Mouse (Mus musculus) bone marrow, adult 2 months (tissue): ENCODE data around the gene Sp8.

ENCODE experiments used
- CTCF ChIP-seq: fragments of 200-500 bp; IDR thresholded peaks from 2 replicates; pipeline ENCODE4 v1.5.1; 2011; ENCODE audit warnings: low read length, control low read depth; ENCODE audit not compliant: control insufficient read depth, insufficient read depth
- POLR2A ChIP-seq: fragments of 200-500 bp; IDR thresholded peaks from 2 replicates; pipeline ENCODE4 v1.6.1; 2011; ENCODE audit warnings: low read depth, mild to moderate bottlenecking, control low read depth, low read length, borderline replicate concordance; ENCODE audit not compliant: control insufficient read depth

DNA sequence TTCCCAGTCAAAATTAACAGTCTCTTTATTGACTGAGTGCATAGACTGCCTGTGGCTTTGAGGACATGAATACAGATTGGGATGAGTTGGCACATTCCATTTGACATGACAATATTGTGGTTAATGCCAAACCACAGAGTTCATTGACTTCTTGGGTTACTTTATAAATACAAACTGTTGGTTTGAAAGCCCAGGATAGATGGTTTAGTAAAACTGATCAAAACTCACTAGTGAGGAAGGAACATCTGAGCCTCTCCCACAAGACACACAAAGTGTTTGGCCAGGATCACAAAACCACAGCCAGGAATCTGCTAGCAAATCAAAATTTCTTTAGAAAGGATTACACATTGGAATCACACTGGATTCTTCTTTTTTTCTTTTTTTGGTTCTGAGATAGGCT, 30.0 kb upstream of the Sp8 start:
- TF ChIP-seq CTCF (no peak), POLR2A (no peak)
